Comparison of ENCODE assay signal across 32 mouse cellular contexts in the genomic region with DNA sequence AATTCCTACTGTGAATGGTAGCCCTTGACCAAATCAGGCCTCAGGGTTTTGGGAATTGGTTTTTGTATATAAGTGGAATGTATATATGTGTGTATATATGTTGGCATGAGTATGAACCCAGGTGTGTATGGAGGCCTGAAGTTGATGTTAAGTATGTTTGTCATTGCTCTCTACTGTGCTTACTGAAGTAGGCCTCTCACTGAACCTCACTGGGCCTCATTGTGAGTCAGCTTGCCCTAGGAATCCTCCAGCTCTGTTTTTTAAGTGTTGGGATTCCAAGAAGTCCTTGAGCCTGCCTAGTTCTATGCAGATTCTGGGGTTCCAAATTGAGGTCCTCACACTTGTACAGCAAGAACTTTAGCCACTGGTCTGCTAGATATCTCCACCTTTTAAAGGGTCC. TPM values are rescaled to one million over a fixed set of nuclear protein-coding genes. Genes with fewer than 3 reads are reported as not detected.
DNase-seq lines count a peak whose midpoint lies in the region; ATAC-seq lines count a peak whose summit lies in the region.
"Had no signal": no experiment of that assay in that cellular context is flagged by ENCODE, and none has a peak within 500 bp of the region (broad histone marks: within the 10 kb centered on the region; RNA-seq: fewer than 3 reads in every experiment).

No protein-coding gene starts in this region.

- H3K4me3 ChIP-seq in liver, embryonic 13.5 days (replicated peaks): no peak overlapping the region
- no peak overlapping the region for H3K4me3 ChIP-seq in lung, embryonic 15.5 days
- H3K4me3 ChIP-seq in liver, embryonic 15.5 days (replicated peaks): no peak overlapping the region
- H3K4me3 ChIP-seq: embryonic facial prominence, embryonic 12.5 days; embryonic facial prominence, embryonic 15.5 days; gastrocnemius, adult 2 months; heart, embryonic 10.5 days; heart, embryonic 13.5 days had no signal

- no peaks in the 10 kb centered on the region for H3K36me3 ChIP-seq in liver, embryonic 13.5 days
- H3K36me3 ChIP-seq in lung, embryonic 15.5 days: no peaks in the 10 kb centered on the region
- H3K36me3 ChIP-seq in liver, embryonic 15.5 days (replicated peaks): no peaks in the 10 kb centered on the region
- H3K36me3 ChIP-seq: embryonic facial prominence, embryonic 12.5 days; embryonic facial prominence, embryonic 15.5 days; heart, embryonic 10.5 days; heart, embryonic 13.5 days had no signal

- peaks cover 87% of the 10 kb centered on the region for H3K4me1 ChIP-seq in liver, embryonic 13.5 days (replicated peaks)
- 0 out of 2 replicates have a peak, but pooled peaks cover 3% of the 10 kb centered on the region for H3K4me1 ChIP-seq in lung, embryonic 15.5 days
- H3K4me1 ChIP-seq in liver, embryonic 15.5 days (replicated peaks): peaks cover 81% of the 10 kb centered on the region
- H3K4me1 ChIP-seq: embryonic facial prominence, embryonic 12.5 days; embryonic facial prominence, embryonic 15.5 days had no signal

- H3K9me3 ChIP-seq in liver, embryonic 13.5 days (replicated peaks): no peaks in the 10 kb centered on the region
- H3K9me3 ChIP-seq in lung, embryonic 15.5 days: no peaks in the 10 kb centered on the region
- no peaks in the 10 kb centered on the region for H3K9me3 ChIP-seq in liver, embryonic 15.5 days (replicated peaks)
- H3K9me3 ChIP-seq: embryonic facial prominence, embryonic 12.5 days; embryonic facial prominence, embryonic 15.5 days; heart, embryonic 10.5 days; heart, embryonic 13.5 days had no signal

- peak overlapping the region; percentile 58 for H3K27ac ChIP-seq in liver, embryonic 13.5 days
- H3K27ac ChIP-seq in lung, embryonic 15.5 days: no peak overlapping the region
- H3K27ac ChIP-seq in liver, embryonic 15.5 days (replicated peaks): peak overlapping the region; percentile 49
- H3K27ac ChIP-seq: embryonic facial prominence, embryonic 12.5 days; embryonic facial prominence, embryonic 15.5 days; gastrocnemius, adult 2 months; heart, embryonic 10.5 days; heart, embryonic 13.5 days; hindbrain, embryonic 14.5 days had no signal

- H3K27me3 ChIP-seq in liver, embryonic 13.5 days: no peaks in the 10 kb centered on the region
- H3K27me3 ChIP-seq in lung, embryonic 15.5 days: no peaks in the 10 kb centered on the region
- no peaks in the 10 kb centered on the region for H3K27me3 ChIP-seq in liver, embryonic 15.5 days
- H3K27me3 ChIP-seq: embryonic facial prominence, embryonic 12.5 days; embryonic facial prominence, embryonic 15.5 days; heart, embryonic 13.5 days had no signal

- no peak overlapping the region for H3K4me2 ChIP-seq in liver, embryonic 13.5 days
- no peak overlapping the region for H3K4me2 ChIP-seq in lung, embryonic 15.5 days
- no peak overlapping the region for H3K4me2 ChIP-seq in liver, embryonic 15.5 days
- H3K4me2 ChIP-seq: embryonic facial prominence, embryonic 12.5 days; embryonic facial prominence, embryonic 15.5 days; heart, embryonic 13.5 days; hindbrain, embryonic 14.5 days had no signal

- 0 out of 2 replicates have a peak overlapping the region, but pooled peaks have one; percentile 7 for H3K9ac ChIP-seq in liver, embryonic 13.5 days
- H3K9ac ChIP-seq in lung, embryonic 15.5 days: no peak overlapping the region
- H3K9ac ChIP-seq in liver, embryonic 15.5 days: no peak overlapping the region
- H3K9ac ChIP-seq: embryonic facial prominence, embryonic 12.5 days; embryonic facial prominence, embryonic 15.5 days; forebrain, postnatal 0 days; heart, embryonic 13.5 days; hindbrain, embryonic 14.5 days had no signal

- DNase-seq in kidney, postnatal 10 days: peak; percentile 0
- DNase-seq in kidney, postnatal 36 days: no peak
- no peak for DNase-seq in liver, embryonic 13.5 days
- DNase-seq in liver: no peak
- no peak for DNase-seq in lung, postnatal 10 days
- DNase-seq in spleen, adult 12 weeks (ENCODE audit: low spot score): no peak
- DNase-seq: adrenal gland, adult 2 months; adrenal gland, postnatal 14 days; cerebellum, adult 11 months; cerebellum, adult 2 months; cerebellum, adult 9-11 months; cerebellum, postnatal 25 days; forebrain, postnatal 0 days; gastrocnemius, adult 2 months; gastrocnemius, postnatal 14 days; heart, adult 18-20 months; heart, postnatal 14 days; heart, postnatal 4 days had no signal

- ATAC-seq in liver, embryonic 13.5 days (ENCODE audit: low read depth): no peak
- ATAC-seq in lung, embryonic 15.5 days (ENCODE audit: borderline replicate concordance, extremely low read depth, low FRiP score, low TSS enrichment): peak; percentile 37
- no peak for ATAC-seq in liver, embryonic 15.5 days (ENCODE audit: insufficient read depth)
- ATAC-seq: CD4-positive, CD25-positive, alpha-beta regulatory T cell, adult 4 months; forebrain, embryonic 14.5 days; forebrain, postnatal 0 days had no signal

RNA-seq across cellular contexts. Expression of a gene that starts 15.9 kb away (rescaled TPM):
- polyA plus RNA-seq in liver, embryonic 13.5 days (2015; fragmentation: Nextera tagmentation; extraction: Ambion mirVana): not detected in 2 replicates
- polyA plus RNA-seq in lung, embryonic 15.5 days (2015; fragmentation: Nextera tagmentation; extraction: Ambion mirVana): not detected in 2 replicates
- polyA plus RNA-seq in liver, embryonic 15.5 days (2015; fragmentation: Nextera tagmentation; extraction: Ambion mirVana): not detected in 2 replicates
- polyA plus RNA-seq: adrenal gland, adult 2 months; C2C12; CD4-positive, CD25-positive, alpha-beta regulatory T cell, adult 4 months; cerebellum, adult 2 months; embryonic facial prominence, embryonic 12.5 days; forebrain, embryonic 11.5 days; forebrain, embryonic 14.5 days; forebrain, postnatal 0 days; frontal cortex, adult 2 months; heart, embryonic 10.5 days; heart, embryonic 13.5 days; heart, embryonic 16.5 days; hindbrain, embryonic 11.5 days; hindbrain, embryonic 14.5 days had no signal

RNA-seq across cellular contexts. Expression of a gene that starts 32.3 kb away (rescaled TPM):
- not detected in 2 replicates for polyA plus RNA-seq in liver, embryonic 13.5 days (2015; fragmentation: Nextera tagmentation; extraction: Ambion mirVana)
- not detected in 2 replicates for polyA plus RNA-seq in lung, embryonic 15.5 days (2015; fragmentation: Nextera tagmentation; extraction: Ambion mirVana)
- 0.43 TPM in 1 of 2 replicates, not detected in the other for polyA plus RNA-seq in liver, embryonic 15.5 days (2015; fragmentation: Nextera tagmentation; extraction: Ambion mirVana)
- polyA plus RNA-seq: adrenal gland, adult 2 months; C2C12; CD4-positive, CD25-positive, alpha-beta regulatory T cell, adult 4 months; cerebellum, adult 2 months; forebrain, embryonic 11.5 days; forebrain, embryonic 14.5 days; forebrain, postnatal 0 days; frontal cortex, adult 2 months; heart, embryonic 10.5 days; heart, embryonic 13.5 days; heart, embryonic 16.5 days; hindbrain, embryonic 11.5 days; hindbrain, embryonic 14.5 days had no signal

RNA-seq across cellular contexts. Expression of a gene that starts 48.1 kb away (rescaled TPM):
- 53.6 and 66.0 TPM in 2 replicates for polyA plus RNA-seq in liver, embryonic 13.5 days (2015; fragmentation: Nextera tagmentation; extraction: Ambion mirVana)
- 89.7 and 90.6 TPM in 2 replicates for polyA plus RNA-seq in lung, embryonic 15.5 days (2015; fragmentation: Nextera tagmentation; extraction: Ambion mirVana)
- polyA plus RNA-seq in liver, embryonic 15.5 days (2015; fragmentation: Nextera tagmentation; extraction: Ambion mirVana): 51.4 and 58.3 TPM in 2 replicates

RNA-seq across cellular contexts. Expression of a gene that starts 48.2 kb away (rescaled TPM):
- not detected in 2 replicates for polyA plus RNA-seq in liver, embryonic 13.5 days (2015; fragmentation: Nextera tagmentation; extraction: Ambion mirVana)
- polyA plus RNA-seq in lung, embryonic 15.5 days (2015; fragmentation: Nextera tagmentation; extraction: Ambion mirVana): not detected in 2 replicates
- 0.06 TPM in 1 of 2 replicates, not detected in the other for polyA plus RNA-seq in liver, embryonic 15.5 days (2015; fragmentation: Nextera tagmentation; extraction: Ambion mirVana)
- polyA plus RNA-seq: adrenal gland, adult 2 months; C2C12; cerebellum, adult 2 months; embryonic facial prominence, embryonic 12.5 days; embryonic facial prominence, embryonic 15.5 days; forebrain, embryonic 11.5 days; forebrain, embryonic 14.5 days; frontal cortex, adult 2 months; heart, embryonic 10.5 days; heart, embryonic 13.5 days; hindbrain, embryonic 11.5 days; hindbrain, embryonic 14.5 days had no signal
